Mouse (Mus musculus): ENCODE results near the gene Fgf3. TPM values are rescaled to one million over a fixed set of nuclear protein-coding genes. Genes with fewer than 3 reads are reported as not detected.
"Not testable (repeated sequence)": the region's sequence is repeated elsewhere in the genome, so short reads cannot be mapped to it uniquely, and the experiment has no call there.

Fgf3 gene
- polyA plus RNA-seq, 1 experiment from 2014 or later, result 0.46 TPM

- Histone ChIP-seq H3K9me3 (replicated peaks) (no peaks in the 10 kb centered on the region), H3K27ac (no peak overlapping the region), H3K4me3 (no peak overlapping the region), H3K4me1 (peaks cover 14% of the 10 kb centered on the region), H3K36me3 (no peaks in the 10 kb centered on the region), H3K27me3 (ENCODE audit: low read depth, poor library complexity, severe bottlenecking) (peaks cover 97% of the 10 kb centered on the region)
- DNase-seq (ENCODE audit: low spot score), result no peak
- 3% methylated on average over 18 of the region's 18 CpGs for WGBS
Measured at GRCm38 (mm10) chr7:144862712-144863111, 24.8 kb downstream of the Fgf3 start.

- under 1% methylated on average over 11 of the region's 11 CpGs for WGBS
Measured at GRCm38 (mm10) chr7:144863196-144863595, 25.3 kb downstream of the Fgf3 start.

GRCm38 (mm10) chr7:144864160-144864670 is 26.3 kb downstream of the Fgf3 start:
- Histone ChIP-seq H3K9me3 (replicated peaks) (no peaks in the 10 kb centered on the region), H3K4me3 (no peak overlapping the region), H3K36me3 (no peaks in the 10 kb centered on the region), H3K27me3 (ENCODE audit: low read depth, poor library complexity, severe bottlenecking) (peaks cover 86% of the 10 kb centered on the region), H3K27ac (no peak overlapping the region), H3K4me1 (peaks cover 14% of the 10 kb centered on the region)
- DNase-seq (ENCODE audit: low spot score), result no peak
- WGBS, result 56% methylated on average over 3 of the region's 3 CpGs

More at GRCm38 (mm10) chr7:144863196-144863595, 25.3 kb downstream of the Fgf3 start:
- Histone ChIP-seq H3K4me1 (peaks cover 14% of the 10 kb centered on the region), H3K27ac (no peak overlapping the region), H3K9me3 (replicated peaks) (no peaks in the 10 kb centered on the region), H3K27me3 (ENCODE audit: low read depth, poor library complexity, severe bottlenecking) (peaks cover 94% of the 10 kb centered on the region), H3K4me3 (no peak overlapping the region), H3K36me3 (no peaks in the 10 kb centered on the region)
- DNase-seq (ENCODE audit: low spot score), result peak; percentile 43

- Histone ChIP-seq H3K4me3 (no peak overlapping the region), H3K4me1 (peaks cover under 1% of the 10 kb centered on the region; the same call in 1 of the 2 replicates), H3K36me3 (no peaks in the 10 kb centered on the region), H3K9me3 (replicated peaks) (no peaks in the 10 kb centered on the region), H3K27me3 (ENCODE audit: low read depth, poor library complexity, severe bottlenecking) (peaks cover 60% of the 10 kb centered on the region), H3K27ac (no peak overlapping the region)
- 72% methylated on average over 4 of the region's 4 CpGs for WGBS
- no peak for DNase-seq (ENCODE audit: low spot score)
Measured at GRCm38 (mm10) chr7:144867161-144867560, 29.3 kb downstream of the Fgf3 start.

- peaks cover 55% of the 10 kb centered on the region for H3K27me3 ChIP-seq (ENCODE audit: low read depth, poor library complexity, severe bottlenecking)
- no peaks in the 10 kb centered on the region for H3K36me3 ChIP-seq
- WGBS, result 84% methylated on average over 8 of the region's 8 CpGs
- no peaks in the 10 kb centered on the region for H3K9me3 ChIP-seq (replicated peaks)
- no peak overlapping the region for H3K4me3 ChIP-seq
- H3K27ac ChIP-seq, result no peak overlapping the region
- DNase-seq (ENCODE audit: low spot score), result no peak
- 0 out of 2 replicates have a peak, but pooled peaks cover 2% of the 10 kb centered on the region for H3K4me1 ChIP-seq
Measured at GRCm38 (mm10) chr7:144867602-144868001, 29.7 kb downstream of the Fgf3 start.

GRCm38 (mm10) chr7:144872420-144872819 is 34.5 kb downstream of the Fgf3 start:
- H3K27ac ChIP-seq, result 0 out of 2 replicates have a peak overlapping the region, but pooled peaks have one; percentile 21
- no peaks in the 10 kb centered on the region for H3K9me3 ChIP-seq (replicated peaks)
- H3K4me3 ChIP-seq, result no peak overlapping the region
- DNase-seq (ENCODE audit: low spot score), result no peak
- H3K36me3 ChIP-seq, result no peaks in the 10 kb centered on the region
- peaks cover 7% of the 10 kb centered on the region; the same call in 1 of the 2 replicates for H3K4me1 ChIP-seq
- 57% methylated on average over 4 of the region's 4 CpGs for WGBS
- peaks cover 44% of the 10 kb centered on the region for H3K27me3 ChIP-seq (ENCODE audit: low read depth, poor library complexity, severe bottlenecking)

GRCm38 (mm10) chr7:144873160-144873559 is 35.3 kb downstream of the Fgf3 start:
- Histone ChIP-seq H3K27me3 (ENCODE audit: low read depth, poor library complexity, severe bottlenecking) (peaks cover 41% of the 10 kb centered on the region), H3K4me1 (peaks cover 7% of the 10 kb centered on the region; the same call in 1 of the 2 replicates), H3K36me3 (no peaks in the 10 kb centered on the region), H3K9me3 (replicated peaks) (no peaks in the 10 kb centered on the region), H3K4me3 (no peak overlapping the region), H3K27ac (no peak overlapping the region)
- DNase-seq (ENCODE audit: low spot score), result no peak
- 77% methylated on average over 4 of the region's 4 CpGs for WGBS

GRCm38 (mm10) chr7:144874226-144874625 is 36.3 kb downstream of the Fgf3 start:
- Histone ChIP-seq H3K27me3 (ENCODE audit: low read depth, poor library complexity, severe bottlenecking) (peaks cover 41% of the 10 kb centered on the region), H3K9me3 (replicated peaks) (no peaks in the 10 kb centered on the region), H3K36me3 (no peaks in the 10 kb centered on the region), H3K4me3 (no peak overlapping the region), H3K27ac (no peak overlapping the region), H3K4me1 (peaks cover 7% of the 10 kb centered on the region; the same call in 1 of the 2 replicates)
- WGBS, result 53% methylated on average over 4 of the region's 4 CpGs
- DNase-seq (ENCODE audit: low spot score), result no peak

GRCm38 (mm10) chr7:144878401-144878800 is 40.5 kb downstream of the Fgf3 start:
- Histone ChIP-seq H3K4me1 (peaks cover 12% of the 10 kb centered on the region), H3K36me3 (no peaks in the 10 kb centered on the region), H3K4me3 (no peak overlapping the region), H3K27me3 (ENCODE audit: low read depth, poor library complexity, severe bottlenecking) (peaks cover 29% of the 10 kb centered on the region), H3K27ac (no peak overlapping the region), H3K9me3 (replicated peaks) (no peaks in the 10 kb centered on the region)
- 90% methylated on average over 1 of the region's 1 CpGs for WGBS
- DNase-seq (ENCODE audit: low spot score), result no peak

- H3K4me3 ChIP-seq, result no peak overlapping the region
- no peak for DNase-seq (ENCODE audit: low spot score)
- no peak overlapping the region for H3K27ac ChIP-seq
- H3K9me3 ChIP-seq (replicated peaks), result no peaks in the 10 kb centered on the region
- H3K27me3 ChIP-seq (ENCODE audit: low read depth, poor library complexity, severe bottlenecking), result peaks cover 12% of the 10 kb centered on the region
- peaks cover 10% of the 10 kb centered on the region for H3K4me1 ChIP-seq
- WGBS, result 56% methylated on average over 2 of the region's 2 CpGs
- no peaks in the 10 kb centered on the region for H3K36me3 ChIP-seq
Measured at GRCm38 (mm10) chr7:144883106-144883505, 45.2 kb downstream of the Fgf3 start.

- 83% methylated on average over 2 of the region's 2 CpGs for WGBS
- Histone ChIP-seq H3K36me3 (no peaks in the 10 kb centered on the region), H3K9me3 (replicated peaks) (no peaks in the 10 kb centered on the region), H3K27me3 (ENCODE audit: low read depth, poor library complexity, severe bottlenecking) (peaks cover 49% of the 10 kb centered on the region), H3K4me1 (peaks cover 13% of the 10 kb centered on the region), H3K4me3 (no peak overlapping the region), H3K27ac (no peak overlapping the region)
- DNase-seq (ENCODE audit: low spot score), result no peak
Measured at GRCm38 (mm10) chr7:144887672-144888071, 49.8 kb downstream of the Fgf3 start.

- Histone ChIP-seq H3K27me3 (ENCODE audit: low read depth, poor library complexity, severe bottlenecking) (peaks cover 53% of the 10 kb centered on the region), H3K4me3 (0 out of 2 replicates have a peak overlapping the region, but pooled peaks have one; percentile 6), H3K4me1 (peaks cover 8% of the 10 kb centered on the region), H3K27ac (peak overlapping the region; percentile 44), H3K9me3 (replicated peaks) (no peaks in the 10 kb centered on the region), H3K36me3 (no peaks in the 10 kb centered on the region)
- WGBS, result 6% methylated on average over 18 of the region's 18 CpGs
- DNase-seq (ENCODE audit: low spot score), result peak; percentile 40
Measured at GRCm38 (mm10) chr7:144888564-144889299, 50.8 kb downstream of the Fgf3 start.

GRCm38 (mm10) chr7:144890661-144891060 is 52.8 kb downstream of the Fgf3 start:
- WGBS, result 83% methylated on average over 1 of the region's 1 CpGs
- H3K27ac ChIP-seq, result not testable (repeated sequence)
- peaks cover 72% of the 10 kb centered on the region for H3K27me3 ChIP-seq (ENCODE audit: low read depth, poor library complexity, severe bottlenecking)

More at GRCm38 (mm10) chr7:144890661-144891060, 52.8 kb downstream of the Fgf3 start:
- H3K4me3 ChIP-seq; DNase-seq (ENCODE audit: low spot score); H3K9me3 ChIP-seq (replicated peaks); H3K36me3 ChIP-seq: not testable (repeated sequence)
- H3K4me1 ChIP-seq, result peaks cover 19% of the 10 kb centered on the region

Data from limb, embryonic 10.5 days (tissue).